Comparison of ENCODE assay signal across 24 mouse cellular contexts in the genomic region with DNA sequence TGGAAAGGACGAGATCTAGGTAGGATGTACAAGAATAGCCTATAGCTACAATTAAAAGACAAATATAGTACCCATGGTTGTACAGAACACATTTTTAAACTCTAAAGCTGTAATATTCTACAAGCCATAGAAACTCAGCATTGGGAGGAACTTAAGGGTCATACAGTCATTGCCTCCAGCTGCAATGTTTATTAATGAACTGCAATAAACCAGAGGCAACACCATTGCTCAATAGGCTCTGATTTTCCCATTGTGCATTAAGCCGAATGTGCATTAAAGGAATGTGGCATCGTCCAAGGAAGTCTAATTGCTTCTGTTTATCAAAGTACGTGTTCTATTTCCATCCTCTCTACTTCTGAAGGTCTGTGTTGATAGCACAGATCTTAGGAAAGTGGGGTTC.
"Had no signal": no experiment of that assay in that cellular context is flagged by ENCODE, and none has a peak within 500 bp of the region (broad histone marks: within the 10 kb centered on the region; RNA-seq: fewer than 3 reads in every experiment).

No protein-coding gene starts in this region.

- H3K4me2 ChIP-seq: heart, embryonic 12.5 days; hindbrain, embryonic 12.5 days; hindbrain, embryonic 14.5 days; intestine, embryonic 15.5 days; limb, embryonic 12.5 days had no signal

- H3K27ac ChIP-seq: gastrocnemius, adult 2 months; heart, embryonic 10.5 days; hindbrain, embryonic 10.5 days; hindbrain, embryonic 12.5 days; hindbrain, embryonic 14.5 days; intestine, embryonic 15.5 days; layer of hippocampus, adult 2 months; left cerebral cortex, adult 2 months; limb, embryonic 10.5 days; limb, embryonic 12.5 days had no signal

- H3K9ac ChIP-seq: heart, embryonic 12.5 days; hindbrain, embryonic 12.5 days; hindbrain, embryonic 14.5 days; intestine, embryonic 15.5 days; limb, embryonic 12.5 days had no signal

- H3K36me3 ChIP-seq: heart, embryonic 10.5 days; heart, embryonic 12.5 days; hindbrain, embryonic 10.5 days; hindbrain, embryonic 12.5 days; intestine, embryonic 15.5 days; limb, embryonic 10.5 days; limb, embryonic 12.5 days had no signal

- H3K4me1 ChIP-seq: hindbrain, embryonic 10.5 days; hindbrain, embryonic 12.5 days; intestine, embryonic 15.5 days had no signal

- ATAC-seq: hindbrain, embryonic 16.5 days; inflammation-experienced regulatory T-cells, adult 6 months; intestine, embryonic 15.5 days; intestine, postnatal 0 days had no signal

- H3K9me3 ChIP-seq: heart, embryonic 10.5 days; heart, embryonic 12.5 days; hindbrain, embryonic 10.5 days; hindbrain, embryonic 12.5 days; intestine, embryonic 15.5 days; limb, embryonic 10.5 days; limb, embryonic 12.5 days had no signal

- H3K4me3 ChIP-seq: gastrocnemius, adult 2 months; heart, embryonic 10.5 days; heart, embryonic 12.5 days; hindbrain, embryonic 10.5 days; hindbrain, embryonic 12.5 days; intestine, embryonic 15.5 days; layer of hippocampus, adult 2 months; left cerebral cortex, adult 2 months; limb, embryonic 10.5 days; limb, embryonic 12.5 days had no signal

- DNase-seq: gastrocnemius, adult 2 months; gastrocnemius, postnatal 10 days; gastrocnemius, postnatal 25 days; heart, adult 18-20 months; heart, postnatal 10 days; heart, postnatal 4 days; kidney, adult 18-20 months; kidney, adult 8-10 months; kidney, postnatal 10 days; kidney, postnatal 25 days; kidney, postnatal 4 days had no signal

- H3K27me3 ChIP-seq: heart, embryonic 12.5 days; hindbrain, embryonic 12.5 days; intestine, embryonic 15.5 days; limb, embryonic 12.5 days had no signal
